Mouse (Mus musculus): ENCODE results near the gene Iffo1.
A peak's percentile ranks its signal among the peaks of the same experiment; 100 is the strongest.

Gene Iffo1

GRCm38 (mm10) chr6:125145001-125145400 lies at the start of gene Iffo1:
Gene Iffo1 (plus strand): TSS chr6:125145241.
- DNase-seq (ENCODE audit: low spot score in 2 of 2): peak; percentile 89 to 96

- peak; percentile 79 to 94 for DNase-seq (ENCODE audit: low spot score in 2 of 2)
These were observed 49.4 kb upstream of the Iffo1 start, which contains the start of gene Chd4 for GRCm38 (mm10) chr6:125095391-125096278. Gene Chd4 (plus strand): TSS chr6:125095981.

- no peak for DNase-seq (ENCODE audit: low spot score in 2 of 2)
These were observed 48.8 kb upstream of the Iffo1 start for GRCm38 (mm10) chr6:125096279-125096596.

GRCm38 (mm10) chr6:125096597-125097345 lies 48.3 kb upstream of the Iffo1 start:
- DNase-seq (ENCODE audit: low spot score in 2 of 2): no peak

- peak in 1 of 2 experiments; percentile 49 for DNase-seq (ENCODE audit: low spot score in 2 of 2)
These were observed 47.7 kb upstream of the Iffo1 start for GRCm38 (mm10) chr6:125097346-125097689.

- DNase-seq (ENCODE audit: low spot score in 2 of 2): no peak
These were observed 47.1 kb upstream of the Iffo1 start for GRCm38 (mm10) chr6:125097951-125098350.

- no peak for DNase-seq (ENCODE audit: low spot score in 2 of 2)
These were observed 46.5 kb upstream of the Iffo1 start for GRCm38 (mm10) chr6:125098513-125098912.

- no peak for DNase-seq (ENCODE audit: low spot score in 2 of 2)
These were observed 45.5 kb upstream of the Iffo1 start for GRCm38 (mm10) chr6:125099421-125099971.

- DNase-seq (ENCODE audit: low spot score in 2 of 2): no peak
These were observed 43.6 kb upstream of the Iffo1 start for GRCm38 (mm10) chr6:125101444-125101843.

GRCm38 (mm10) chr6:125104223-125104622 lies 40.8 kb upstream of the Iffo1 start:
- no peak for DNase-seq (ENCODE audit: low spot score in 2 of 2)

GRCm38 (mm10) chr6:125107705-125108104 lies 37.3 kb upstream of the Iffo1 start:
- DNase-seq (ENCODE audit: low spot score in 2 of 2): no peak

GRCm38 (mm10) chr6:125109371-125109770 lies 35.7 kb upstream of the Iffo1 start:
- no peak for DNase-seq (ENCODE audit: low spot score in 2 of 2)

GRCm38 (mm10) chr6:125110927-125111326 lies 34.1 kb upstream of the Iffo1 start:
- no peak for DNase-seq (ENCODE audit: low spot score in 2 of 2)

GRCm38 (mm10) chr6:125112553-125112952 lies 32.5 kb upstream of the Iffo1 start:
- no peak for DNase-seq (ENCODE audit: low spot score in 2 of 2)

GRCm38 (mm10) chr6:125119387-125119786 lies 25.7 kb upstream of the Iffo1 start:
- DNase-seq (ENCODE audit: low spot score in 2 of 2): no peak

GRCm38 (mm10) chr6:125128724-125129123 lies 16.3 kb upstream of the Iffo1 start:
- no peak for DNase-seq (ENCODE audit: low spot score in 2 of 2)

GRCm38 (mm10) chr6:125129710-125130402 lies 15.2 kb upstream of the Iffo1 start:
- DNase-seq (ENCODE audit: low spot score in 2 of 2): no peak

GRCm38 (mm10) chr6:125131302-125132156 lies 13.5 kb upstream of the Iffo1 start, which contains the start of gene Nop2:
Gene Nop2 (plus strand): TSS chr6:125131909.
- DNase-seq (ENCODE audit: low spot score in 2 of 2): peak in 1 of 2 experiments; percentile 81

- DNase-seq (ENCODE audit: low spot score in 2 of 2): no peak
These were observed 12.6 kb upstream of the Iffo1 start for GRCm38 (mm10) chr6:125132470-125132869.

GRCm38 (mm10) chr6:125137002-125137671 lies 7.9 kb upstream of the Iffo1 start:
- DNase-seq (ENCODE audit: low spot score in 2 of 2): peak in 1 of 2 experiments; percentile 57
